26 mouse cellular contexts compared by ENCODE assay signal in the genomic region with DNA sequence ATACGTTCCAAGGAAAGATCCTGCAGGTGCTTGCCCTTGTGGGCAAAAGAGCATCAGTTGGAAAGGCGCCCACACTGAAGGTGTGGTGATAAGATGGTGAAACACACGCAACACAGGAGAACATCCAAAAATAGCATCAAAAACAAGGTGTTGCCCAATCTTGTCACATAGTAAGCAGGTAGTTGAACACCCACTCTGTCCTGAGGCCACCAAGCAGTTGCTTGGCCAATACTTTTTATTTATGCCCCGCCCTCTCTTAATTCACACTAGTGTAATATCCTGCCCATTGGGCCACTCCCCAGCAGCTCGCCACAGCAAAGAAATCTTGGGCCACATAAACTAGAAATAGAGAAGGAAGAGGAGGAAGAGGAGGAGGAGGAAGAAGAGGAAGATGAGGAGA.
"Had no signal": no experiment of that assay in that cellular context is flagged by ENCODE, and none has a peak within 500 bp of the region (broad histone marks: within the 10 kb centered on the region; RNA-seq: fewer than 3 reads in every experiment).

No protein-coding gene starts in this region.

- H3K9ac ChIP-seq: heart, embryonic 12.5 days; hindbrain, embryonic 12.5 days; hindbrain, embryonic 14.5 days; kidney, embryonic 15.5 days; limb, embryonic 13.5 days; limb, embryonic 15.5 days; liver, embryonic 13.5 days; liver, embryonic 15.5 days had no signal

- H3K4me1 ChIP-seq: hindbrain, embryonic 10.5 days; hindbrain, embryonic 12.5 days; kidney, embryonic 15.5 days; liver, embryonic 13.5 days; liver, embryonic 15.5 days had no signal

- H3K27me3 ChIP-seq: heart, embryonic 12.5 days; hindbrain, embryonic 12.5 days; kidney, embryonic 15.5 days; limb, embryonic 13.5 days; limb, embryonic 15.5 days; liver, embryonic 13.5 days; liver, embryonic 15.5 days had no signal

- ATAC-seq: hindbrain, embryonic 16.5 days; intestine, embryonic 16.5 days had no signal

- H3K4me2 ChIP-seq: heart, embryonic 12.5 days; hindbrain, embryonic 12.5 days; hindbrain, embryonic 14.5 days; kidney, embryonic 15.5 days; limb, embryonic 13.5 days; limb, embryonic 15.5 days; liver, embryonic 13.5 days; liver, embryonic 15.5 days had no signal

- H3K9me3 ChIP-seq: heart, embryonic 12.5 days; hindbrain, embryonic 10.5 days; hindbrain, embryonic 12.5 days; kidney, embryonic 15.5 days; limb, embryonic 15.5 days; liver, embryonic 13.5 days; liver, embryonic 15.5 days had no signal

- DNase-seq: gastrocnemius, adult 2 months; gastrocnemius, postnatal 10 days; gastrocnemius, postnatal 25 days; heart, adult 2 months; heart, postnatal 10 days; heart, postnatal 4 days; kidney, adult 11 months; kidney, adult 2 months; kidney, adult 9 months; kidney, postnatal 14 days; kidney, postnatal 36 days; layer of hippocampus, adult 9-11 months; layer of hippocampus, postnatal 36 days; left cerebral cortex, postnatal 4 days; liver, embryonic 13.5 days had no signal

- H3K4me3 ChIP-seq: gastrocnemius, adult 2 months; heart, adult 2 months; heart, embryonic 12.5 days; hindbrain, embryonic 10.5 days; hindbrain, embryonic 12.5 days; kidney, embryonic 15.5 days; limb, embryonic 13.5 days; limb, embryonic 15.5 days; liver, embryonic 13.5 days; liver, embryonic 15.5 days had no signal

- H3K27ac ChIP-seq: gastrocnemius, adult 2 months; heart, adult 2 months; hindbrain, embryonic 10.5 days; hindbrain, embryonic 12.5 days; hindbrain, embryonic 14.5 days; kidney, embryonic 15.5 days; kidney, postnatal 0 days; limb, embryonic 13.5 days; limb, embryonic 15.5 days; liver, embryonic 13.5 days; liver, embryonic 15.5 days had no signal

- H3K36me3 ChIP-seq: heart, embryonic 12.5 days; hindbrain, embryonic 10.5 days; hindbrain, embryonic 12.5 days; kidney, embryonic 15.5 days; limb, embryonic 13.5 days; liver, embryonic 13.5 days; liver, embryonic 15.5 days had no signal
